Mouse (Mus musculus) C2C12 (cell line): ENCODE results near the gene Olfr1359.

ENCODE experiments used
- CTCF ChIP-seq: IDR thresholded peaks from one replicate; pipeline ENCODE4 v1.5.1; 2011; ENCODE audit not compliant: control insufficient read depth, insufficient read depth, insufficient read length
- MAX ChIP-seq: IDR thresholded peaks from one replicate; pipeline ENCODE4 v1.6.1; 2011; ENCODE audit warnings: mild to moderate bottlenecking, control low read depth
- MYOD1 ChIP-seq: IDR thresholded peaks from one replicate; pipeline ENCODE4 v1.6.1; 2011; ENCODE audit warnings: low read depth; ENCODE audit not compliant: control insufficient read depth, insufficient read length

GRCm38 (mm10) chr13:21745006-21745405, 47.1 kb downstream of the Olfr1359 start:
- TF ChIP-seq CTCF (no peak), MYOD1 (no peak), MAX (no peak)
